Mouse (Mus musculus) midbrain, embryonic 15.5 days (tissue): ENCODE data around the gene Trim16. TPM values are rescaled to one million over a fixed set of nuclear protein-coding genes. Genes with fewer than 3 reads are reported as not detected.

ENCODE experiments used
- ATAC-seq: fragments of 200-750 bp; cut with Nextera tagmentation; replicated peaks from 2 replicates; pipeline ENCODE4 v1.8.0; 2017; ENCODE audit warnings: moderate TSS enrichment
- H3K27ac ChIP-seq: fragments of 300-500 bp; sonication (generic); 2 replicates; pipeline ENCODE4 v1.5.1; 2015; ENCODE audit warnings: mild to moderate bottlenecking, inconsistent platforms
- H3K27me3 ChIP-seq: fragments of 300-500 bp; sonication (generic); replicated peaks from 2 replicates; pipeline ENCODE4 v1.6.1; 2015; ENCODE audit warnings: inconsistent platforms
- H3K36me3 ChIP-seq: fragments of 300-500 bp; sonication (generic); replicated peaks from 2 replicates; pipeline ENCODE4 v1.6.1; 2015; ENCODE audit warnings: inconsistent platforms
- H3K4me1 ChIP-seq: fragments of 300-500 bp; sonication (generic); 2 replicates; pipeline ENCODE4 v1.6.1; 2015; ENCODE audit warnings: inconsistent platforms
- H3K4me2 ChIP-seq: fragments of 300-500 bp; sonication (generic); 2 replicates; pipeline ENCODE4 v1.6.1; 2015; ENCODE audit warnings: inconsistent platforms, mild to moderate bottlenecking, moderate library complexity
- H3K4me3 ChIP-seq: fragments of 300-500 bp; sonication (generic); 2 replicates; pipeline ENCODE4 v1.5.1; 2015; ENCODE audit warnings: mild to moderate bottlenecking, inconsistent platforms
- H3K9ac ChIP-seq: fragments of 300-500 bp; sonication (generic); 2 replicates; pipeline ENCODE4 v1.6.1; 2015; ENCODE audit warnings: mild to moderate bottlenecking, inconsistent platforms
- H3K9me3 ChIP-seq: fragments of 300-500 bp; sonication (generic); 2 replicates; pipeline ENCODE4 v1.6.1; 2016; ENCODE audit warnings: inconsistent platforms
- WGBS: fragments of 180-500 bp; shearing (Covaris S2); methylation state at CpG from one replicate; pipeline ENCODE4 v1.1.7; 2015; ENCODE audit warnings: mixed read lengths; 5-methylcytosine and 5-hydroxymethylcytosine counted together
- polyA plus RNA-seq: library from polyadenylated mRNA; unstranded; fragments of >200 nt; fragmentation: Nextera tagmentation; extraction: Ambion mirVana; gene quantifications from 2 replicates; pipeline ENCODE4 v1.2.1, GENCODE M21; 2015

Gene Trim16
- polyA plus RNA-seq, 1 experiment from 2014 or later: 6.8 TPM

DNA sequence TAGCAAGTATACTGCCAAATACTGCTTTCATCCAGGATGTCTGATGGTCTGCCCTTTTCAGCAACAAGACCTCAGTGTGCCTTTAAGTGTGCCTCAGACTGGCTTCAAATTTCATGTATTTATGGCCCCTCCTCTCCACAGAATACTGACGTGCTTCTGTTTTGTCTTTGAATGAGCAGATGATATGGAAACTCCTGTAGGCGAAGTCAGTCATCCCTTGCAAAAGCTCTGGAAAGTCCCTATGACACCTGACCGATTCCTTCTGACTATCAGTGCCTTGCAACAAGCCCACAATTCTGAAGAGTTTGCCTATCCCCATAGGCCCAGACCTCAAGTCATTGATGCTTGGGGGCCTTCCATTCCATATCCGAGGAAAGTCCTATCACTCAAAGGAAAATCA, 56.4 kb downstream of the Trim16 start:
- H3K9me3 ChIP-seq: no peaks in the 10 kb centered on the region
- H3K4me2 ChIP-seq: no peak overlapping the region
- H3K9ac ChIP-seq: no peak overlapping the region
- H3K36me3 ChIP-seq: no peaks in the 10 kb centered on the region
- peaks cover 10% of the 10 kb centered on the region; the same call in 1 of the 2 replicates for H3K4me1 ChIP-seq
- no peak overlapping the region for H3K27ac ChIP-seq
- H3K4me3 ChIP-seq: no peak overlapping the region
- ATAC-seq: no peak
- WGBS: 88% methylated on average over 4 of the region's 4 CpGs
- H3K27me3 ChIP-seq: no peaks in the 10 kb centered on the region

- ATAC-seq: no peak
- 93% methylated on average over 1 of the region's 1 CpGs for WGBS
Observed at GRCm38 (mm10) chr11:62877391-62877790, 57.4 kb downstream of the Trim16 start.

GRCm38 (mm10) chr11:62878728-62879127, 58.7 kb downstream of the Trim16 start:
- no peaks in the 10 kb centered on the region for H3K36me3 ChIP-seq
- H3K9me3 ChIP-seq: no peaks in the 10 kb centered on the region
- 0 out of 2 replicates have a peak overlapping the region, but pooled peaks have one; percentile 5 for H3K9ac ChIP-seq
- H3K4me3 ChIP-seq: peak overlapping the region; percentile 57
- WGBS: 29% methylated on average over 9 of the region's 9 CpGs
- no peaks in the 10 kb centered on the region for H3K27me3 ChIP-seq
- 0 out of 2 replicates have a peak overlapping the region, but pooled peaks have one; percentile 35 for H3K27ac ChIP-seq
- peak; percentile 41 for ATAC-seq
- H3K4me2 ChIP-seq: peak overlapping the region; percentile 60
- H3K4me1 ChIP-seq: peaks cover 10% of the 10 kb centered on the region; the same call in 1 of the 2 replicates

More at GRCm38 (mm10) chr11:62877391-62877790, 57.4 kb downstream of the Trim16 start:
- Histone ChIP-seq H3K4me3 (no peak overlapping the region), H3K27ac (no peak overlapping the region), H3K27me3 (no peaks in the 10 kb centered on the region), H3K9ac (no peak overlapping the region), H3K36me3 (no peaks in the 10 kb centered on the region), H3K4me2 (no peak overlapping the region), H3K4me1 (peaks cover 10% of the 10 kb centered on the region; the same call in 1 of the 2 replicates), H3K9me3 (no peaks in the 10 kb centered on the region)

DNA sequence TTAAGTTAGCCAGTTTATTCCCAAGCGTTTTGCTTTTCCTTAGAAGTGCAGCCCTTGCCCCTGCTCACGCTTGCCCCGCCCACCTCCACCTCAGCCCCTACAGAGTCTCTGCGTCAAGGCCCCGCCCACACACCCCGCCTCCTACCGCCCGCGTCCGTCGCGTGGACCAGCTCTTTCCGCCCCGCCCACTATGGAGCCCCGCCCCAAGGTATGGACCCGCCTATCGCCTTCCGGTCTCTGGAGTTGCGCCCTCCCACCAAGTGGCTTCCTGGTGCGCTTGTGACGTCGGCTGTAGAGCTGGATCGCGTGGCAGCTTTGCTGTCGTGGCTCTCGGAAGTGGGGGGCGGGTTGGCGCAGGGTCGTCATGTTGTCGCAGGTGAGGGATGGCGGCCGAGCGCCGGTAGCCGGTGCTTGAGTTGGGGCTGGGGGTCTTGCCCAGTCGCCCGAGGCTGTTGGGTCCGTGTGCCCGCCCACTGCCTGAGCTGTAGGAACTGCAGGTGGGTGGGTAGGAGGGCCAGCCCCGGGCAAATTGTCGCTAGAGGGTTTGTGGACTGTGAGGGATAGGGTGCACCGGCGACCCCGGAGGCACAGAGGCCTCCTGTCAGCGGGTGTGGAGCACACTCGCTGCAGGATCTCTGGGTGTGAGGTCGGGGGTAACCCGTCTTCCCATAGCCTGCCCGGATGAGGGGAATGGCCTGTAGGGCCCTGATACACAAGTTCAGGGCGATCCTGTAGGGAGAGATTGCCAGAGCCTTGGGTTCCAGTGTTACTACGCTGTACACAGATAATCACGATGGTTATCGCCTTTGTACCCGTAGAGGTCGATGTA, 59.4 kb downstream of the Trim16 start, which contains the start of gene Tvp23b:
Tvp23b (plus strand) TSS at position 236 of the 829 bp plus-strand sequence.
- Histone ChIP-seq H3K4me3 (peak within 1 kb of the TSS; percentile 57), H3K27ac (peak within 1 kb of the TSS; percentile 80), H3K36me3 (no peaks in the 10 kb centered on the region), H3K4me2 (peak within 1 kb of the TSS; percentile 60), H3K9me3 (no peaks in the 10 kb centered on the region), H3K27me3 (no peaks in the 10 kb centered on the region), H3K4me1 (peaks cover 10% of the 10 kb centered on the region; the same call in 1 of the 2 replicates), H3K9ac (peak within 1 kb of the TSS; percentile 68)
- 2% methylated on average over 55 of the region's 55 CpGs for WGBS
- peak; percentile 97 for ATAC-seq

DNA sequence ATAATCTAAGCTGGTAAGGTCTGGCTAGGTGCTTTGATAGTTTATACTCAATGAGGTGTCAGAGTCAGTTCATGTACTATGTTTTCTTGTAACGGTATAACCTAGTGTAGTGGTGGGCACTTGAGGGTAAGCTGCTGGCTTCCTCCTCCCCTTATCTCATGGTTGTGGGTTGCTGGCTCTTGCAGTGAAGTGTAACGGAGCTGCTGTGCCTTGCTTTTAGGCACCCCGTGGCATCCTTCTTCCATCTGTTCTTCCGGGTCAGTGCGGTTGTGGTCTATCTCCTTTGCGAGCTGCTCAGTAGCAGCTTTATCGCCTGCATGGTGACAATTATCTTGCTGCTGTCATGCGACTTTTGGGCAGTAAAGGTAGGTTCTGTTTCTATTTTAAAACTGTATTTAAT, 63.4 kb downstream of the Trim16 start:
- H3K9ac ChIP-seq: no peak overlapping the region
- H3K36me3 ChIP-seq: peaks cover 11% of the 10 kb centered on the region; the same call in 1 of the 2 replicates
- H3K4me2 ChIP-seq: no peak overlapping the region
- no peaks in the 10 kb centered on the region for H3K27me3 ChIP-seq
- no peak overlapping the region for H3K4me3 ChIP-seq
- peaks cover 9% of the 10 kb centered on the region; the same call in 1 of the 2 replicates for H3K4me1 ChIP-seq
- ATAC-seq: no peak
- 92% methylated on average over 8 of the region's 8 CpGs for WGBS
- H3K27ac ChIP-seq: no peak overlapping the region
- H3K9me3 ChIP-seq: no peaks in the 10 kb centered on the region

DNA sequence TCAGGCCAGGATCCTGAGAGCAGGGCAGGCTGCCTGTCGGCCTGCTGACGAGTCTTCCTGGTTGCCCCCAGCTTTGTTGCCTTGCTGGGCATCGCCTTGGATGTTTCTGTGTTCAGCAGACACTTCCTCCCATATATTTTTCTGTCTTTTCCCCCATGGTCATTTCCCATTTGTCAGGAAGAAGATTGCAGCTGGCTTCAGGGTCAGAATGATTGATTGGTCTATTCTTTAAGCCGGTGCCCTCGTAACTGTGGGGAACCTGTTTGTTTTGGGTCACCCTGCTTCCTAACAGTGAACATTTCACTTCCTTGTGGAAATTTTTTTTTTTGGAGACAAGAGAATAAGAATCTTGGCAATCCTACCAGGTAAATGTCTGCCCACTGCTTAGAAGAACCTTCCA, 65.3 kb downstream of the Trim16 start:
- no peaks in the 10 kb centered on the region for H3K27me3 ChIP-seq
- WGBS: 90% methylated on average over 5 of the region's 5 CpGs
- no peak overlapping the region for H3K9ac ChIP-seq
- peaks cover 2% of the 10 kb centered on the region; the same call in 1 of the 2 replicates for H3K4me1 ChIP-seq
- ATAC-seq: no peak
- H3K4me2 ChIP-seq: no peak overlapping the region
- no peak overlapping the region for H3K4me3 ChIP-seq
- H3K27ac ChIP-seq: no peak overlapping the region
- H3K36me3 ChIP-seq: peaks cover 14% of the 10 kb centered on the region; the same call in 1 of the 2 replicates
- H3K9me3 ChIP-seq: no peaks in the 10 kb centered on the region

DNA sequence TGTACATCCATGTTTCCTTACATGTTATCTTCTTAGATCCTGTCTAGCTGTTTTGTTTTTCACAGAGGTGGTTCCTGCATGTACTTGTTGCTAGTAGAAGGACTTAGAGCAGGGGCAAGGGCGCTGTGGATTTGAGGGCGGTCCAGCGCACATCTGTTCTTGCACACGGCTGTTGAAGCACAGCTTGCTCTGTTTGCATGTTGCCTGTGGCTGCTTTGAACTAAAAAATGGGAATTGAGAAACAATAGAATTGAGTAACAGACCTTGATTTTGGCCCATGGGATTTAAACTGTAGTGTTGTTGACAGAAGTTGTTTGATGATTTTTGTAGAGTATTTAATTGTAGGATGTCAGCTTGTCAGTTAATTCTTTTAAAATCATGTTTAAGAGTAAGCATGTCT, 70.8 kb downstream of the Trim16 start:
- WGBS: 83% methylated on average over 4 of the region's 4 CpGs
- no peak overlapping the region for H3K4me2 ChIP-seq
- no peak overlapping the region for H3K27ac ChIP-seq
- H3K4me1 ChIP-seq: no peaks in the 10 kb centered on the region
- H3K9me3 ChIP-seq: no peaks in the 10 kb centered on the region
- H3K4me3 ChIP-seq: no peak overlapping the region
- H3K27me3 ChIP-seq: no peaks in the 10 kb centered on the region
- H3K36me3 ChIP-seq: peaks cover 14% of the 10 kb centered on the region; the same call in 1 of the 2 replicates
- no peak for ATAC-seq
- no peak overlapping the region for H3K9ac ChIP-seq

DNA sequence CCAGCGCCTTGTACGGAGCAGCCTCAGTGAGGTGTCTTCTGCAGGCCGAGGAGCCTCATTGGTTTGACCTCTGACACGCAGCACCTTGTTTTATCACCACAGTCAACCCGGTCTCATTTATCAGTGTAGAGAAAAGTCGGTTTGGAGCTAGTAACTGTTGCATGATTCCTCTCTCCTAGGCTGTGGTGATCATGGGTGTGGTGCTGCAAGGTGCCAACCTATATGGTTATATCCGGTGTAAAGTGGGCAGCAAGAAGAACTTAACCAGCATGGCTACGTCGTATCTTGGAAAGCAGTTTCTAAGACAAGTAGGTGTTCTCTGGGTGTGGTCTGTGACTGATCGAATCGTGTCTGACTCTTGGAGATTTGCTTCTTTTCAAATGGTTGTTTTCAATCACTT, 71.7 kb downstream of the Trim16 start:
- Histone ChIP-seq H3K4me1 (no peaks in the 10 kb centered on the region), H3K9ac (no peak overlapping the region), H3K36me3 (peaks cover 7% of the 10 kb centered on the region; the same call in 1 of the 2 replicates), H3K27me3 (no peaks in the 10 kb centered on the region), H3K9me3 (no peaks in the 10 kb centered on the region), H3K4me3 (no peak overlapping the region), H3K27ac (no peak overlapping the region), H3K4me2 (no peak overlapping the region)
- no peak for ATAC-seq
- 96% methylated on average over 11 of the region's 11 CpGs for WGBS

Other genes starting within 250 kb of the Trim16 start
- 35.8 and 38.8 TPM in 2 replicates for gene Trpv2, start 245.7 kb upstream of the Trim16 start, polyA plus RNA-seq
- gene Lrrc75a, start 171.7 kb upstream of the Trim16 start, polyA plus RNA-seq: 12.1 and 12.4 TPM in 2 replicates
- 21.6 and 23.3 TPM in 2 replicates for gene Mmgt2, start 171.6 kb upstream of the Trim16 start, polyA plus RNA-seq
- gene Zfp287, start 88.3 kb upstream of the Trim16 start, polyA plus RNA-seq: 22.2 and 24.9 TPM in 2 replicates
- gene Gm10428, start 67.1 kb upstream of the Trim16 start, polyA plus RNA-seq: not detected in 2 replicates
- 33.0 and 36.3 TPM in 2 replicates for gene Zfp286, start 30.8 kb upstream of the Trim16 start, polyA plus RNA-seq
- 0.41 and 0.50 TPM in 2 replicates for gene Fbxw10, start 26.8 kb downstream of the Trim16 start, polyA plus RNA-seq
- 56.9 and 58.7 TPM in 2 replicates for gene Tvp23b, start 59.2 kb downstream of the Trim16 start, polyA plus RNA-seq
- gene Cdrt4, start 131.0 kb downstream of the Trim16 start, polyA plus RNA-seq: not detected in 2 replicates
- gene Tekt3, start 241.4 kb downstream of the Trim16 start, polyA plus RNA-seq: not detected in 2 replicates